Mouse (Mus musculus): Measurements from ENCODE around the gene Pnma5. TPM values are rescaled to one million over a fixed set of nuclear protein-coding genes. Genes with fewer than 3 reads are reported as not detected.

Gene Pnma5
- polyA plus RNA-seq, 1 experiment from 2014 or later, result not detected

- no peak for ATAC-seq (ENCODE audit: low FRiP score, low TSS enrichment)
- 84% methylated on average over 12 of the region's 12 CpGs for WGBS
Measured at GRCm38 (mm10) chrX:73039666-73040065, 2.8 kb upstream of the Pnma5 start.

GRCm38 (mm10) chrX:73038831-73039230, 1.9 kb upstream of the Pnma5 start:
- H3K9ac ChIP-seq (ENCODE audit: low read depth, low read length), result no peak overlapping the region
- no peak for ATAC-seq (ENCODE audit: low FRiP score, low TSS enrichment)
- H3K27me3 ChIP-seq (ENCODE audit: control insufficient read depth, insufficient read depth, low read length), result no peaks in the 10 kb centered on the region
- WGBS, result 83% methylated on average over 8 of the region's 8 CpGs
- H3K9me3 ChIP-seq (ENCODE audit: control insufficient read depth, low read length), result no peaks in the 10 kb centered on the region
- H3K36me3 ChIP-seq (ENCODE audit: control insufficient read depth, insufficient read depth, low read length), result no peaks in the 10 kb centered on the region
- H3K4me1 ChIP-seq (ENCODE audit: control insufficient read depth, insufficient read depth, low read length), result no peaks in the 10 kb centered on the region
- H3K4me3 ChIP-seq (ENCODE audit: low read length), result no peak overlapping the region
- H3K4me2 ChIP-seq (replicated peaks; ENCODE audit: low read depth, low read length), result no peak overlapping the region
- H3K27ac ChIP-seq (ENCODE audit: low read depth, low read length), result no peak overlapping the region

More at GRCm38 (mm10) chrX:73039666-73040065, 2.8 kb upstream of the Pnma5 start:
- Histone ChIP-seq H3K4me2 (replicated peaks; ENCODE audit: low read depth, low read length) (no peak overlapping the region), H3K4me3 (ENCODE audit: low read length) (no peak overlapping the region), H3K9me3 (ENCODE audit: control insufficient read depth, low read length) (no peaks in the 10 kb centered on the region), H3K4me1 (ENCODE audit: control insufficient read depth, insufficient read depth, low read length) (no peaks in the 10 kb centered on the region), H3K9ac (ENCODE audit: low read depth, low read length) (no peak overlapping the region), H3K27ac (ENCODE audit: low read depth, low read length) (no peak overlapping the region), H3K27me3 (ENCODE audit: control insufficient read depth, insufficient read depth, low read length) (no peaks in the 10 kb centered on the region), H3K36me3 (ENCODE audit: control insufficient read depth, insufficient read depth, low read length) (no peaks in the 10 kb centered on the region)

DNA sequence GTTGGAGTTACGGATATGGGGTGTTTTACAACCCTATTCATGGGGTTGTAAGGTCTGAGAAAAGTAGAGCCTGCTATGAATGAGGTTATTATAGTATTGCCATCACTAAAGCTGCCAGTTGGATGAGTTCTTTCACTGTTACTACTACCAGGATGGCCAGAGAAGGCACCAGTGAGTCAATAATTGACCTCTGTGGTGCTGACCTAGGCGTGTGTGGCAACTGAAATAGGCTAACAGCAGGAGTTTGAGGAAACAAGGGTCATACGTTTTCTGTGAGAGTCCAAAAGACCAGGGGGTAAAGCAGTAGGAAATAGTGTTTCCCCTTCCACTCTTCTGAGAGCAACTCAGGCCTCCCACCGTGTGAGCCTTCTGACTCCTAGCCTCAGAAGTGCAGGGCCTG, 24.1 kb downstream of the Pnma5 start:
- no peak overlapping the region for H3K4me2 ChIP-seq (replicated peaks; ENCODE audit: low read depth, low read length)
- WGBS, result 61% methylated on average over 4 of the region's 4 CpGs
- H3K4me1 ChIP-seq (ENCODE audit: control insufficient read depth, insufficient read depth, low read length), result no peaks in the 10 kb centered on the region
- ATAC-seq (ENCODE audit: low FRiP score, low TSS enrichment), result no peak
- H3K27ac ChIP-seq (ENCODE audit: low read depth, low read length), result no peak overlapping the region
- H3K4me3 ChIP-seq (ENCODE audit: low read length), result no peak overlapping the region
- H3K9ac ChIP-seq (ENCODE audit: low read depth, low read length), result no peak overlapping the region
- H3K9me3 ChIP-seq (ENCODE audit: control insufficient read depth, low read length), result no peaks in the 10 kb centered on the region
- H3K27me3 ChIP-seq (ENCODE audit: control insufficient read depth, insufficient read depth, low read length), result no peaks in the 10 kb centered on the region
- no peaks in the 10 kb centered on the region for H3K36me3 ChIP-seq (ENCODE audit: control insufficient read depth, insufficient read depth, low read length)

DNA sequence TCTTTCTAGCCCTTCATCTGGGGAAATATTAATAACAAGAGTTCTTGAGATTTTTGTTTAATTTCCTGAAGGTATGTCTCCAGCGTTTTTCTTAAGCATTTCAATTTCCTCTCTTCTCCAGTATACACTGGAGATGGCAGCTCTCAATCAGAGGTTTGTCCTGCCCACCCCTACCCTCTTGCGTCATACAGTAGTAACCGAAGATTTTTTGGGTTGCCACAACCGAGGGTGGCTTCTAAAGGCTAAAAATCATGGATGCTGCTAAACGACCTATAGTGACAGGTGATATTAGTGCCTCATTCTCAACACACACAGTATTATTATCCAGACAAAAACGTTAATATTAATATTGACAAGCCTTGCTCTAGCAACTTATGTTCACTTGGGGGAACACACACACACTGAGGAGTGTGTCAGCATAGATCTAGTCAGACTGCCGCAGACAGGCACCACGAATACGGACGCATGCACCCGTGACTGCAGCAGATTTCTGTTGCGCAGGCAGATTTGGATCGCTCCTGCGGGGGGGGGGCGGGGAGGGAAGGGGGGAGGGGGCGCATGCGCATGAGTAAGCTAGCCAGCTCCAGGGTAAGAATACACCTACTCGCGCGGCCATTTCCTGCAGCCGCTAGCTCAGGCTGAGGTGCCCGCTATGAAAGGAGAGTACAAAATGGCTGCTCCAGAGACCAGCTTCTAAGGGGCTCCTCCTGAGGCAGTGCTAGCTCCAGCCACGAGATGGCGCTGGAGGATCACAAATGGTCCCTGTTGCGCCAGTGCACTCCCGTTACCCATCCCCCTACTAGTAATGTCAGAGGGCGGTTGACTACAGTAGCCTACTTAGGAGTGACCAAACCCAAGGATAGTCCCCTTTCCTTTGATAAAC, 29.1 kb downstream of the Pnma5 start:
- Histone ChIP-seq H3K27ac (ENCODE audit: low read depth, low read length) (no peak overlapping the region), H3K36me3 (ENCODE audit: control insufficient read depth, insufficient read depth, low read length) (no peaks in the 10 kb centered on the region), H3K4me3 (ENCODE audit: low read length) (peak overlapping the region; percentile 31; the same call in 1 of the 2 replicates), H3K27me3 (ENCODE audit: control insufficient read depth, insufficient read depth, low read length) (no peaks in the 10 kb centered on the region), H3K4me2 (replicated peaks; ENCODE audit: low read depth, low read length) (peak overlapping the region; percentile 41), H3K9me3 (ENCODE audit: control insufficient read depth, low read length) (no peaks in the 10 kb centered on the region), H3K9ac (ENCODE audit: low read depth, low read length) (peak overlapping the region; percentile 28; the same call in 1 of the 2 replicates), H3K4me1 (ENCODE audit: control insufficient read depth, insufficient read depth, low read length) (no peaks in the 10 kb centered on the region)
- peak; percentile 100 for ATAC-seq (ENCODE audit: low FRiP score, low TSS enrichment)
- WGBS, result 26% methylated on average over 23 of the region's 27 CpGs

DNA sequence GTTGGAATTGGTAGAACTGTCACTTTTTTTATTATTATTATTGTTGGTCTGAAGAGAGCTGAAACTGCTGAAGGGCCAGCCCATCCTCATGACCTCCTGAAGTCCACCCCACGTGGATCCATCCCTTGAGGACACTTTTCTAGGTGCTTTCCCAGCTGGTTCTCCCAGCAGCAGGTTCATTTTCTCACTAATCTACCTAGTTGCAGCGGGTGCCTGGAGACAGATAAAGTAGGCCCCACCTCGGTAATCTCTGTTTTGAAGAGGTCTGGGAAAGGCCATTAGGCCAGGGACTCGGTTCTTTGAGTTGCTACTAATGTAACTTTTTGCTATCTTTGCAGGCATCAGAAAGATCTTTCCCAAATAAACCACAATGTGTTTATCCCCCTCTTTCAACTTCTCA, 31.2 kb downstream of the Pnma5 start:
- Histone ChIP-seq H3K4me1 (ENCODE audit: control insufficient read depth, insufficient read depth, low read length) (no peaks in the 10 kb centered on the region), H3K4me2 (replicated peaks; ENCODE audit: low read depth, low read length) (no peak overlapping the region), H3K36me3 (ENCODE audit: control insufficient read depth, insufficient read depth, low read length) (no peaks in the 10 kb centered on the region), H3K9me3 (ENCODE audit: control insufficient read depth, low read length) (no peaks in the 10 kb centered on the region), H3K27me3 (ENCODE audit: control insufficient read depth, insufficient read depth, low read length) (no peaks in the 10 kb centered on the region), H3K9ac (ENCODE audit: low read depth, low read length) (no peak overlapping the region), H3K27ac (ENCODE audit: low read depth, low read length) (no peak overlapping the region), H3K4me3 (ENCODE audit: low read length) (no peak overlapping the region)
- 73% methylated on average over 4 of the region's 4 CpGs for WGBS
- no peak for ATAC-seq (ENCODE audit: low FRiP score, low TSS enrichment)

DNA sequence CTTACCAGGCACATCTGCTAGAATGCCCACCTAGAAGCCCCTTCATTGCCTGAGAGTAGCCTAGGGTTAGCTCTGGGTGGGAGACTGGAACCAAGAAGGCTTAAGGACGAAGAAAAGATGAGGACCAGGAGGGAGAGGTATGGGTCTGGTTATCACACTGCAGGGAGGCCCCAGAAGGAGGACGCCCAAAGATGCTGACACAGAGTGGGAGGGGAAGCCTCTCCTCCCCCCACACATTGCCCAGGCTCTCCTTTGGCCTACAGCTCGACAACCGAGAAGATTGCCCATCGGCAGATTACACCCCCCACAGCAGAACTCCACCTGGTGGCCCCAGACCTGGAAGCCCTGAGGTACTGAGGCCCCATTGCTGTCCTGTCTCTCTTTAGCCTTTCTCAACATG, 33.8 kb downstream of the Pnma5 start:
- no peak for ATAC-seq (ENCODE audit: low FRiP score, low TSS enrichment)
- H3K4me2 ChIP-seq (replicated peaks; ENCODE audit: low read depth, low read length), result no peak overlapping the region
- no peak overlapping the region for H3K4me3 ChIP-seq (ENCODE audit: low read length)
- 80% methylated on average over 5 of the region's 5 CpGs for WGBS
- H3K36me3 ChIP-seq (ENCODE audit: control insufficient read depth, insufficient read depth, low read length), result no peaks in the 10 kb centered on the region
- no peaks in the 10 kb centered on the region for H3K27me3 ChIP-seq (ENCODE audit: control insufficient read depth, insufficient read depth, low read length)
- H3K9me3 ChIP-seq (ENCODE audit: control insufficient read depth, low read length), result no peaks in the 10 kb centered on the region
- H3K4me1 ChIP-seq (ENCODE audit: control insufficient read depth, insufficient read depth, low read length), result no peaks in the 10 kb centered on the region
- H3K27ac ChIP-seq (ENCODE audit: low read depth, low read length), result no peak overlapping the region
- H3K9ac ChIP-seq (ENCODE audit: low read depth, low read length), result no peak overlapping the region

DNA sequence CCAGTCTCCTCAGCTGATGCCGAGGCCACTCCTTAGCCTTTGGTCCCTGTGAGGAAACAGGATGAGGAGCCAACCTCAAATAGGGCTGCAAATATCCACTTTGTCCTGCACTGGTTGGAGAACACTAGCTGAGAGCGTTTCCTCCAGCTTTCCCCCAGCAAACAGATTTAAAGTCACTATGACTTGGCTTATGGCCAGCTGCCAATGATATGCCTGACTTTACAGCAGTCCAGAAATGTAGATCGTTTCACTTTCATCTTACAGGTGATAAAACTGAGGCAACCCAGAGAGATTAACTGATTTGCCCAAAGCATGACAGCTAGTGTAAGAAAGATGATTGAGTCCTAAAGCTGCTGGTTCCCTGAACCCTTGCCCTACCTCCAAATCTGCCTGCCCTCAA, 41.4 kb downstream of the Pnma5 start:
- H3K27me3 ChIP-seq (ENCODE audit: control insufficient read depth, insufficient read depth, low read length), result no peaks in the 10 kb centered on the region
- no peak for ATAC-seq (ENCODE audit: low FRiP score, low TSS enrichment)
- 73% methylated on average over 3 of the region's 3 CpGs for WGBS

DNA sequence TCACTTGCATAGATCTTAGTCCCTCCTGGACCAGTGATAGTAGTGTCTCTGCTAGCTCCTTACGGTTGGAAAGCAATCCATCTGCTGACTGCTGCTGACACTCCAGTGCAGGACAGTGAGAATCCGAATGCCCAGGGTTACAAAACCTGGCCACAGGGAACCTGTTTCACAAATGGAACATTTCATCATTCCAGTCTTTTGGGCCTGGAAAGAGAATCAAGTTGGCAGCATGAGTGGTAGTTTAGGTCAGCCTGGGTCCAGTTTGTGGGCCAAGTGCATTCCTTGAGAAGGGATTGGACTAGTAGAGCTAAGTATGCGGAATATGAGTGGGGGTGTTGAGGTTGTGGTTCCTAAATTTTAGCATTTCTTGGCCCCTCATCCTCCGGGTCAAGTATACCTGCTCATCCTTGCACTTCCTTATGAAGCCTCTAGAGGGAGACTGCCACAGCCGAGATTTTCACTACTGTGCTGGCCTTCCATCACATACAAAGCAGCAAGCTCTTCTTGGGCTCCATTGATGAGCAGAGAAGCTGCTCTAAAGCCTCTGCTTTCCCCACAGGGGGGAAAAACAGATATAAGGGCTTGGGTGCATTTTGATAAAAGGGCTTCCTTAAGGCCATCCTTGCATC, 44.5 kb downstream of the Pnma5 start:
- Histone ChIP-seq H3K36me3 (ENCODE audit: control insufficient read depth, insufficient read depth, low read length) (no peaks in the 10 kb centered on the region), H3K27ac (ENCODE audit: low read depth, low read length) (no peak overlapping the region), H3K4me1 (ENCODE audit: control insufficient read depth, insufficient read depth, low read length) (no peaks in the 10 kb centered on the region), H3K4me2 (replicated peaks; ENCODE audit: low read depth, low read length) (no peak overlapping the region), H3K9me3 (ENCODE audit: control insufficient read depth, low read length) (no peaks in the 10 kb centered on the region), H3K4me3 (ENCODE audit: low read length) (no peak overlapping the region), H3K9ac (ENCODE audit: low read depth, low read length) (no peak overlapping the region), H3K27me3 (ENCODE audit: control insufficient read depth, insufficient read depth, low read length) (peaks cover 1% of the 10 kb centered on the region; the same call in 1 of the 2 replicates)
- WGBS, result 66% methylated on average over 5 of the region's 5 CpGs
- no peak for ATAC-seq (ENCODE audit: low FRiP score, low TSS enrichment)

More for the DNA sequence above, 41.4 kb downstream of the Pnma5 start:
- H3K27ac ChIP-seq (ENCODE audit: low read depth, low read length), result no peak overlapping the region
- H3K9me3 ChIP-seq (ENCODE audit: control insufficient read depth, low read length), result no peaks in the 10 kb centered on the region
- no peak overlapping the region for H3K4me3 ChIP-seq (ENCODE audit: low read length)
- H3K36me3 ChIP-seq (ENCODE audit: control insufficient read depth, insufficient read depth, low read length), result no peaks in the 10 kb centered on the region
- no peak overlapping the region for H3K4me2 ChIP-seq (replicated peaks; ENCODE audit: low read depth, low read length)
- no peak overlapping the region for H3K9ac ChIP-seq (ENCODE audit: low read depth, low read length)
- no peaks in the 10 kb centered on the region for H3K4me1 ChIP-seq (ENCODE audit: control insufficient read depth, insufficient read depth, low read length)

DNA sequence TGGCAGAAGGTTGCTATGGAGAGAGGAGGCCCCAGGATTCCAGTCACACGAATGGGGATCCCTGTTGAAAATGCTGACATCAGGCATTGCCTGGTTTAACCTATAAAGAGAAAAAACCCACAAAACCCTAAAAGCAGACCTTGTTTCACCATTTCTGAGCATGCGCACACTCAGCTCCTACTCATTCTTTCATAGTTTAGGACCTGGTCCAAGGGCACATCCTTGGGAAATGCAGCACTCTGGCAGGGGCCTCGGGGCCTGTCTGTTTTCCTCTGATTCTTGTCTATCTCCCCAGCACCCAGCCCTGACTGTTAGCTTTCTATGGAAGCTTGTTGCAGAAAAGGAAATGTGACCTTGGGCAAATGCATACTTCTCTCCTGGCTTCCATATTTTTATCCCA, 46.3 kb downstream of the Pnma5 start:
- peaks cover 6% of the 10 kb centered on the region; the same call in 1 of the 2 replicates for H3K27me3 ChIP-seq (ENCODE audit: control insufficient read depth, insufficient read depth, low read length)
- H3K4me3 ChIP-seq (ENCODE audit: low read length), result no peak overlapping the region
- H3K4me2 ChIP-seq (replicated peaks; ENCODE audit: low read depth, low read length), result no peak overlapping the region
- H3K9ac ChIP-seq (ENCODE audit: low read depth, low read length), result no peak overlapping the region
- no peaks in the 10 kb centered on the region for H3K4me1 ChIP-seq (ENCODE audit: control insufficient read depth, insufficient read depth, low read length)
- no peaks in the 10 kb centered on the region for H3K36me3 ChIP-seq (ENCODE audit: control insufficient read depth, insufficient read depth, low read length)
- WGBS, result 80% methylated on average over 3 of the region's 3 CpGs
- H3K9me3 ChIP-seq (ENCODE audit: control insufficient read depth, low read length), result no peaks in the 10 kb centered on the region
- ATAC-seq (ENCODE audit: low FRiP score, low TSS enrichment), result no peak
- H3K27ac ChIP-seq (ENCODE audit: low read depth, low read length), result no peak overlapping the region
